Mouse (Mus musculus): Measurements from ENCODE around the gene Olfr1111.
"Not testable (repeated sequence)": the region's sequence is repeated elsewhere in the genome, so short reads cannot be mapped to it uniquely, and the experiment has no call there.

Gene Olfr1111

GRCm38 (mm10) chr2:87152524-87152923 lies at the start of gene Olfr1111:
Gene Olfr1111, minus strand, starts transcription at chr2:87152624.
- DNase-seq (ENCODE audit: low spot score in 2 of 2): no peak

GRCm38 (mm10) chr2:87187498-87187897 lies 35.1 kb upstream of the Olfr1111 start, which contains the start of gene Olfr1112:
Gene Olfr1112, plus strand, starts transcription at chr2:87187798.
- DNase-seq (ENCODE audit: low spot score in 2 of 2): no peak

GRCm38 (mm10) chr2:87167731-87168130 lies 15.3 kb upstream of the Olfr1111 start:
- DNase-seq (ENCODE audit: low spot score in 2 of 2): not testable (repeated sequence)

- DNase-seq (ENCODE audit: low spot score in 2 of 2): no peak
Measured at GRCm38 (mm10) chr2:87140200-87140599, 12.2 kb downstream of the Olfr1111 start, which contains the start of gene Olfr1110. Gene Olfr1110, minus strand, starts transcription at chr2:87140300.

- no peak for DNase-seq (ENCODE audit: low spot score in 2 of 2)
Measured at GRCm38 (mm10) chr2:87114467-87114866, 38.0 kb downstream of the Olfr1111 start, which contains the start of gene Olfr259. Gene Olfr259, minus strand, starts transcription at chr2:87114567.

All from thymus, postnatal 10 days (tissue).